ENCODE assay signal across 22 mouse cellular contexts in the genomic region with DNA sequence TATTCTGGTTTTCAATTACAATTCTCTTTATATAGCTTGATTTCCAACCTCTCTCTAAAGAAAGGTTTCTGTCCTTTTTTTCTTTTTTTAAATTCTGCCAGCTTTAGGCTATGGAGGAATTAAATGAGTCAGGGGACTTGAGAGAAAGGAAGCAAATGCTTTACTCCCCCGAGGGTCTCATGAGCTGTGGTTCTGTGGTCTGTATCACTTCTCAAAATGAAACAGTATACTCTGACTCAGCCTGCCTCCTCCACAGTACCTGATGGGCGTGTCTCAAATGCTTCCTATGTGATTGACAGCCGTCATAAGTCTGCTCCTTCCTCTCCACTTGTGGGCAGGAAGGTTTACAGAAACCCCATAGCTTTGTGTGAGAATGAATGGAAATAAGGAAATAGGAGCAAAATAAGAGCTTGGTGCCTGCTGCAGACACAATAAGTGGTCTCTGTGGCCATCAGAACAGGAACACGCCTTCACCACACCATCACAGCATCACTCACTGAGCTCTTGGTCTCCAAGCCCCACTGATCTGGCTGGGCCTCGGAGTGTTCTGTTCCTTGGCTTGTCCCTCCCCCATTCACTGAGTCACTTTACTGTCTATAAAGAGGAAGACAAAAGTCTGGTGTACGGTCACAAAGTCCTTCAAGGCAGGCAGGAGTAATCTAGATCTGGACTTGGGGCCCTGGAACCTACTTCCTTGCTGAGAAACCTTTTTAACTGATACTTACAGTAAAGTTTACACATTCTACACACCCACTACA. TPM values are rescaled to one million over a fixed set of nuclear protein-coding genes. Genes with fewer than 3 reads are reported as not detected.
A peak's percentile ranks its signal among the peaks of the same experiment; 100 is the strongest.
DNase-seq lines count a peak whose midpoint lies in the region; ATAC-seq and TF ChIP-seq lines count a peak whose summit lies in the region.
"Had no signal": no experiment of that assay in that cellular context is flagged by ENCODE, and none has a peak within 500 bp of the region (broad histone marks: within the 10 kb centered on the region; RNA-seq: fewer than 3 reads in every experiment).

No protein-coding gene starts in this region.

- no peaks in the 10 kb centered on the region for H3K79me2 ChIP-seq in CH12.LX (replicated peaks; ENCODE audit: control insufficient read depth, extremely low read depth, insufficient read depth, poor library complexity, severe bottlenecking)

- no peaks in the 10 kb centered on the region for H3K9me3 ChIP-seq in CH12.LX (replicated peaks; ENCODE audit: low read length)
- no peaks in the 10 kb centered on the region for H3K9me3 ChIP-seq in embryonic facial prominence, embryonic 10.5 days
- H3K9me3 ChIP-seq: embryonic facial prominence, embryonic 13.5 days; heart, embryonic 10.5 days; hindbrain, embryonic 15.5 days; limb, embryonic 15.5 days had no signal

- no peak overlapping the region for H3K9ac ChIP-seq in CH12.LX (ENCODE audit: insufficient read depth, low read depth)
- H3K9ac ChIP-seq: embryonic facial prominence, embryonic 13.5 days; hindbrain, embryonic 15.5 days; limb, embryonic 15.5 days had no signal

- no peak for TF ChIP-seq CTCF in CH12.LX (conservative IDR thresholded peaks at IDR 0.05 in 1 of 2, IDR thresholded peaks at IDR 0.05 in 1 of 2; ENCODE audit: low read depth in 2 of 2, low read length in 2 of 2)
- no peak for TF ChIP-seq CTCF in small intestine, adult 2 months (IDR thresholded peaks at IDR 0.05; ENCODE audit: extremely low read depth, insufficient read length, insufficient replicate concordance, low read depth, low read length)

- DNase-seq in 3T3-L1 (ENCODE audit: low read depth, low spot score) = peak; percentile 56
- DNase-seq in CH12.LX (ENCODE audit: extremely low read depth) = peak; percentile 98
- DNase-seq in embryonic facial prominence, embryonic 10.5 days (ENCODE audit: low spot score) = no peak
- no peak for DNase-seq in cerebellum, postnatal 14 days
- DNase-seq in gastrocnemius, postnatal 36 days = no peak
- DNase-seq: adrenal gland, adult 8-10 months; cerebellum, adult 11-12 months; gastrocnemius, postnatal 10 days; heart, postnatal 10 days; lung, postnatal 14 days; right cerebral cortex, adult 18-20 months; spleen, adult 18-20 months; thymus, postnatal 36 days had no signal

- no peak for TF ChIP-seq RAD21 in CH12.LX (IDR thresholded peaks at IDR 0.05; ENCODE audit: low read depth, low read length)

- peak; percentile 41; the same call in 1 of the 2 replicates for TF ChIP-seq POLR2A in CH12.LX (IDR thresholded peaks at IDR 0.05; ENCODE audit: low read depth, low read length)
- no peak for TF ChIP-seq POLR2A in small intestine, adult 2 months (IDR thresholded peaks at IDR 0.05; ENCODE audit: low read depth, low read length)

- intact Hi-C loops in gastrocnemius, postnatal 36 days (cut with DNase I) = no loop called here

- WGBS in small intestine, adult 2 months = 20% methylated on average over 6 of the region's 6 CpGs
- WGBS in embryonic facial prominence, embryonic 10.5 days = 78% methylated on average over 6 of the region's 6 CpGs

- no peaks in the 10 kb centered on the region for H3K27me3 ChIP-seq in CH12.LX (replicated peaks)
- no peaks in the 10 kb centered on the region for H3K27me3 ChIP-seq in small intestine, adult 2 months (ENCODE audit: control insufficient read depth, insufficient read depth, low read length)
- no peaks in the 10 kb centered on the region for H3K27me3 ChIP-seq in embryonic facial prominence, embryonic 10.5 days (replicated peaks; ENCODE audit: low read depth, poor library complexity, severe bottlenecking)
- H3K27me3 ChIP-seq: embryonic facial prominence, embryonic 13.5 days; hindbrain, embryonic 15.5 days; limb, embryonic 15.5 days had no signal

- dilution Hi-C loops in CH12.LX (cut with MboI; ENCODE audit: extremely low pct_ligation_motif_present, extremely low pct_unique_long_range_greater_than_20kb, low sequenced_read_pairs) = no loop called here

- peak overlapping the region; percentile 86 for H3K4me2 ChIP-seq in CH12.LX (ENCODE audit: insufficient read depth, low read depth, poor library complexity, severe bottlenecking)
- H3K4me2 ChIP-seq: embryonic facial prominence, embryonic 13.5 days; hindbrain, embryonic 15.5 days; limb, embryonic 15.5 days; midbrain, embryonic 11.5 days had no signal

- no peaks in the 10 kb centered on the region for H3K36me3 ChIP-seq in CH12.LX (replicated peaks in 1 of 2; ENCODE audit: control insufficient read depth in 1 of 2, insufficient read depth in 1 of 2, low read length in 1 of 2)
- peaks cover 21% of the 10 kb centered on the region for H3K36me3 ChIP-seq in small intestine, adult 2 months (ENCODE audit: control insufficient read depth, insufficient read depth, low read length)
- H3K36me3 ChIP-seq in embryonic facial prominence, embryonic 10.5 days (replicated peaks) = no peaks in the 10 kb centered on the region
- H3K36me3 ChIP-seq: embryonic facial prominence, embryonic 13.5 days; heart, embryonic 10.5 days; hindbrain, embryonic 15.5 days; limb, embryonic 15.5 days had no signal

- no peak overlapping the region for H3K27ac ChIP-seq in CH12.LX (ENCODE audit: insufficient read depth, low read depth)
- H3K27ac ChIP-seq in small intestine, adult 2 months (ENCODE audit: insufficient read depth, low read depth, low read length) = peak overlapping the region; percentile 97
- H3K27ac ChIP-seq in embryonic facial prominence, embryonic 10.5 days (replicated peaks) = no peak overlapping the region
- H3K27ac ChIP-seq: embryonic facial prominence, embryonic 13.5 days; heart, embryonic 10.5 days; hindbrain, embryonic 15.5 days; limb, embryonic 15.5 days had no signal

- in situ Hi-C loops in CH12.LX (cut with MboI; ENCODE audit: low pct_ligation_motif_present, low pct_unique_long_range_greater_than_20kb, low sequenced_read_pairs) = no loop called here

- peaks cover 17 to 33% of the 10 kb centered on the region in 2 experiments for H3K4me1 ChIP-seq in CH12.LX (ENCODE audit: control insufficient read depth in 1 of 2, insufficient read depth in 2 of 2)
- H3K4me1 ChIP-seq in small intestine, adult 2 months (ENCODE audit: control insufficient read depth, insufficient read depth, insufficient read length, low read length) = peaks cover 24% of the 10 kb centered on the region; the same call in 1 of the 2 replicates
- no peaks in the 10 kb centered on the region for H3K4me1 ChIP-seq in embryonic facial prominence, embryonic 10.5 days
- H3K4me1 ChIP-seq: embryonic facial prominence, embryonic 13.5 days; heart, embryonic 10.5 days; hindbrain, embryonic 15.5 days; limb, embryonic 15.5 days had no signal

- peak overlapping the region in 1 of 3 experiments; percentile 21 for H3K4me3 ChIP-seq in CH12.LX (replicated peaks in 1 of 3; ENCODE audit: low read depth in 2 of 3, low read length in 2 of 3, poor library complexity in 1 of 3)
- H3K4me3 ChIP-seq in small intestine, adult 2 months (ENCODE audit: low read depth, low read length) = no peak overlapping the region
- H3K4me3 ChIP-seq in embryonic facial prominence, embryonic 10.5 days = no peak overlapping the region
- H3K4me3 ChIP-seq: embryonic facial prominence, embryonic 13.5 days; heart, embryonic 10.5 days; hindbrain, embryonic 15.5 days; limb, embryonic 15.5 days had no signal

- peak; percentile 99 for TF ChIP-seq EP300 in CH12.LX (IDR thresholded peaks at IDR 0.05; ENCODE audit: low read length)

- ATAC-seq in inflammation-experienced regulatory T-cells, adult 6 months = peak; percentile 91
- ATAC-seq in megakaryocyte, adult 5-6 weeks (ENCODE audit: poor library complexity, severe bottlenecking) = no peak

TF ChIP-seq in CH12.LX, 34 proteins besides CTCF, POLR2A, EP300 and RAD21 (continues in another document):
- TF ChIP-seq JUN (IDR thresholded peaks at IDR 0.05; ENCODE audit: insufficient read depth, low read depth, low read length) = peak; percentile 97
- TF ChIP-seq MAZ (IDR thresholded peaks at IDR 0.05; ENCODE audit: low read depth, low read length) = peak; percentile 16; the same call in 1 of the 2 replicates
- no peak for TF ChIP-seq ZMIZ1 (IDR thresholded peaks at IDR 0.05; ENCODE audit: low read depth, low read length)
- 0 out of 2 replicates have a peak, but pooled peaks have one; percentile 53 for TF ChIP-seq SIN3A (IDR thresholded peaks at IDR 0.05; ENCODE audit: low read length)
- no peak for TF ChIP-seq CHD1 (IDR thresholded peaks at IDR 0.05; ENCODE audit: low read depth, low read length)
- TF ChIP-seq JUND (conservative IDR thresholded peaks at IDR 0.05; ENCODE audit: low read depth, low read length) = peak; percentile 98
- TF ChIP-seq POLR2AphosphoS2 (IDR thresholded peaks at IDR 0.05; ENCODE audit: low read depth, low read length) = no peak
- TF ChIP-seq UBTF (IDR thresholded peaks at IDR 0.05; ENCODE audit: low read depth, low read length) = no peak
- no peak for TF ChIP-seq HCFC1 (IDR thresholded peaks at IDR 0.05; ENCODE audit: low read depth, low read length)
- no peak for TF ChIP-seq NRF1 (IDR thresholded peaks at IDR 0.05; ENCODE audit: low read depth, low read length)
- TF ChIP-seq CHD2 (IDR thresholded peaks at IDR 0.05; ENCODE audit: low read length) = peak; percentile 78
- peak; percentile 88 for TF ChIP-seq MAFK (IDR thresholded peaks at IDR 0.05; ENCODE audit: insufficient replicate concordance, low read length)
- no peak for TF ChIP-seq USF2 (conservative IDR thresholded peaks at IDR 0.05; ENCODE audit: low read depth, low read length)
- 0 out of 2 replicates have a peak, but pooled peaks have one; percentile 37 for TF ChIP-seq TBP (conservative IDR thresholded peaks at IDR 0.05; ENCODE audit: low read depth, low read length)
- TF ChIP-seq RCOR1 (conservative IDR thresholded peaks at IDR 0.05; ENCODE audit: low read depth, low read length) = peak; percentile 96
- TF ChIP-seq KAT2A (IDR thresholded peaks at IDR 0.05; ENCODE audit: insufficient replicate concordance, low read length) = no peak
- TF ChIP-seq E2F4 (IDR thresholded peaks at IDR 0.05; ENCODE audit: insufficient replicate concordance, low read depth, low read length) = peak; percentile 67; the same call in 1 of the 2 replicates
- peak; percentile 95 for TF ChIP-seq BHLHE40 (IDR thresholded peaks at IDR 0.05; ENCODE audit: low read depth, low read length)
- TF ChIP-seq ZC3H11A (IDR thresholded peaks at IDR 0.05; ENCODE audit: low read depth, low read length) = no peak
- TF ChIP-seq TCF12 (IDR thresholded peaks at IDR 0.05; ENCODE audit: low read depth, low read length) = peak; percentile 70

RNA-seq across cellular contexts. Expression of a gene that starts 24.9 kb away (rescaled TPM):
- total RNA-seq in CH12.LX (2012; rRNA removed) (not detected in 2 replicates), CH12.LX (2014; rRNA removed) (not detected in 2 replicates)
- polyA plus RNA-seq in CH12.LX (2012; ENCODE audit: insufficient read length, low read depth) = 0.04 TPM in 1 of 2 replicates, not detected in the other
- polyA plus RNA-seq in inflammation-experienced regulatory T-cells, adult 6 months (2017; shearing (Covaris generic)) = under 1 TPM; 0.13 to 0.16 (median 0.13) TPM
- 12.0 and 15.2 TPM in 2 replicates for polyA plus RNA-seq in small intestine, adult 2 months (2012; rRNA removed)
- 0.26 and 0.36 TPM in 2 replicates for polyA plus RNA-seq in embryonic facial prominence, embryonic 10.5 days (2016; fragmentation: Nextera tagmentation; extraction: Ambion mirVana)
- total RNA-seq in megakaryocyte, adult 5-6 weeks (2015) = not detected in 2 replicates
- total RNA-seq in megakaryocyte, adult 5-6 weeks (2017) = not detected in 2 replicates
- total RNA-seq in gastrocnemius, postnatal 36 days (2021) = not detected
- total RNA-seq: heart, postnatal 10 days; MEL had no signal

Comparison
In these comparisons a context has a peak if more than half of its experiments do, and no peak if none do; other contexts are left out.
1. DNase-seq: peak in 3T3-L1 (single experiment) and CH12.LX (single experiment); none in embryonic facial prominence, embryonic 10.5 days (single experiment), cerebellum, postnatal 14 days (0 of 2) and gastrocnemius, postnatal 36 days (0 of 2).